Mouse (Mus musculus): ENCODE data around the gene Srgap3. TPM values are rescaled to one million over a fixed set of nuclear protein-coding genes. Genes with fewer than 3 reads are reported as not detected.
"Not testable (repeated sequence)": the region's sequence is repeated elsewhere in the genome, so short reads cannot be mapped to it uniquely, and the experiment has no call there.

The Srgap3 gene
- polyA plus RNA-seq, 1 experiment = 0.71 TPM

GRCm38 (mm10) chr6:112865021-112865531 is 82.0 kb downstream of the Srgap3 start:
- no peak overlapping the region for H3K27ac ChIP-seq (replicated peaks; ENCODE audit: low read depth, low read length)
- H3K4me1 ChIP-seq (ENCODE audit: control insufficient read depth, insufficient read depth, insufficient read length, low read length) = no peaks in the 10 kb centered on the region
- no peak overlapping the region for H3K4me3 ChIP-seq (ENCODE audit: insufficient read depth, low read depth, low read length)

- Histone ChIP-seq H3K27ac (replicated peaks; ENCODE audit: low read depth, low read length) (no peak overlapping the region), H3K4me3 (ENCODE audit: insufficient read depth, low read depth, low read length) (no peak overlapping the region), H3K4me1 (ENCODE audit: control insufficient read depth, insufficient read depth, insufficient read length, low read length) (no peaks in the 10 kb centered on the region)
Measured at GRCm38 (mm10) chr6:112862465-112862864, 84.6 kb downstream of the Srgap3 start.

- Histone ChIP-seq H3K4me1 (ENCODE audit: control insufficient read depth, insufficient read depth, insufficient read length, low read length) (no peaks in the 10 kb centered on the region), H3K27ac (replicated peaks; ENCODE audit: low read depth, low read length) (no peak overlapping the region), H3K4me3 (ENCODE audit: insufficient read depth, low read depth, low read length) (no peak overlapping the region)
Measured at GRCm38 (mm10) chr6:112861351-112862297, 85.4 kb downstream of the Srgap3 start.

GRCm38 (mm10) chr6:112860290-112860689 is 86.8 kb downstream of the Srgap3 start:
- not testable (repeated sequence) for H3K4me1 ChIP-seq (ENCODE audit: control insufficient read depth, insufficient read depth, insufficient read length, low read length); H3K27ac ChIP-seq (replicated peaks; ENCODE audit: low read depth, low read length); H3K4me3 ChIP-seq (ENCODE audit: insufficient read depth, low read depth, low read length)

GRCm38 (mm10) chr6:112857057-112857456 is 90.0 kb downstream of the Srgap3 start:
- H3K27ac ChIP-seq (replicated peaks; ENCODE audit: low read depth, low read length) = no peak overlapping the region
- no peaks in the 10 kb centered on the region for H3K4me1 ChIP-seq (ENCODE audit: control insufficient read depth, insufficient read depth, insufficient read length, low read length)
- no peak overlapping the region for H3K4me3 ChIP-seq (ENCODE audit: insufficient read depth, low read depth, low read length)

GRCm38 (mm10) chr6:112855183-112855582 is 91.9 kb downstream of the Srgap3 start:
- Histone ChIP-seq H3K4me3 (ENCODE audit: insufficient read depth, low read depth, low read length) (no peak overlapping the region), H3K4me1 (ENCODE audit: control insufficient read depth, insufficient read depth, insufficient read length, low read length) (no peaks in the 10 kb centered on the region), H3K27ac (replicated peaks; ENCODE audit: low read depth, low read length) (no peak overlapping the region)

GRCm38 (mm10) chr6:112852261-112853235 is 94.5 kb downstream of the Srgap3 start:
- H3K4me1 ChIP-seq (ENCODE audit: control insufficient read depth, insufficient read depth, insufficient read length, low read length) = no peaks in the 10 kb centered on the region
- no peak overlapping the region for H3K27ac ChIP-seq (replicated peaks; ENCODE audit: low read depth, low read length)
- no peak overlapping the region for H3K4me3 ChIP-seq (ENCODE audit: insufficient read depth, low read depth, low read length)

GRCm38 (mm10) chr6:112850745-112851144 is 96.3 kb downstream of the Srgap3 start:
- H3K4me3 ChIP-seq (ENCODE audit: insufficient read depth, low read depth, low read length) = no peak overlapping the region
- no peak overlapping the region for H3K27ac ChIP-seq (replicated peaks; ENCODE audit: low read depth, low read length)
- no peaks in the 10 kb centered on the region for H3K4me1 ChIP-seq (ENCODE audit: control insufficient read depth, insufficient read depth, insufficient read length, low read length)

- Histone ChIP-seq H3K4me3 (ENCODE audit: insufficient read depth, low read depth, low read length) (no peak overlapping the region), H3K4me1 (ENCODE audit: control insufficient read depth, insufficient read depth, insufficient read length, low read length) (no peaks in the 10 kb centered on the region)
Measured at GRCm38 (mm10) chr6:112848629-112849180, 98.4 kb downstream of the Srgap3 start.

GRCm38 (mm10) chr6:112846863-112847262 is 100.2 kb downstream of the Srgap3 start:
- Histone ChIP-seq H3K4me1 (ENCODE audit: control insufficient read depth, insufficient read depth, insufficient read length, low read length) (no peaks in the 10 kb centered on the region), H3K4me3 (ENCODE audit: insufficient read depth, low read depth, low read length) (no peak overlapping the region), H3K27ac (replicated peaks; ENCODE audit: low read depth, low read length) (no peak overlapping the region)

More at GRCm38 (mm10) chr6:112848629-112849180, 98.4 kb downstream of the Srgap3 start:
- no peak overlapping the region for H3K27ac ChIP-seq (replicated peaks; ENCODE audit: low read depth, low read length)

GRCm38 (mm10) chr6:112842426-112842825 is 104.6 kb downstream of the Srgap3 start:
- no peaks in the 10 kb centered on the region for H3K4me1 ChIP-seq (ENCODE audit: control insufficient read depth, insufficient read depth, insufficient read length, low read length)
- no peak overlapping the region for H3K4me3 ChIP-seq (ENCODE audit: insufficient read depth, low read depth, low read length)
- no peak overlapping the region for H3K27ac ChIP-seq (replicated peaks; ENCODE audit: low read depth, low read length)

- H3K4me1 ChIP-seq (ENCODE audit: control insufficient read depth, insufficient read depth, insufficient read length, low read length) = no peaks in the 10 kb centered on the region
- H3K4me3 ChIP-seq (ENCODE audit: insufficient read depth, low read depth, low read length) = no peak overlapping the region
- no peak overlapping the region for H3K27ac ChIP-seq (replicated peaks; ENCODE audit: low read depth, low read length)
Measured at GRCm38 (mm10) chr6:112840400-112840799, 106.7 kb downstream of the Srgap3 start.

GRCm38 (mm10) chr6:112839391-112839790 is 107.7 kb downstream of the Srgap3 start:
- Histone ChIP-seq H3K4me1 (ENCODE audit: control insufficient read depth, insufficient read depth, insufficient read length, low read length) (no peaks in the 10 kb centered on the region), H3K27ac (replicated peaks; ENCODE audit: low read depth, low read length) (no peak overlapping the region), H3K4me3 (ENCODE audit: insufficient read depth, low read depth, low read length) (no peak overlapping the region)

- Histone ChIP-seq H3K4me1 (ENCODE audit: control insufficient read depth, insufficient read depth, insufficient read length, low read length) (no peaks in the 10 kb centered on the region), H3K4me3 (ENCODE audit: insufficient read depth, low read depth, low read length) (no peak overlapping the region), H3K27ac (replicated peaks; ENCODE audit: low read depth, low read length) (no peak overlapping the region)
Measured at GRCm38 (mm10) chr6:112838879-112839278, 108.2 kb downstream of the Srgap3 start.

- Histone ChIP-seq H3K4me1 (ENCODE audit: control insufficient read depth, insufficient read depth, insufficient read length, low read length) (no peaks in the 10 kb centered on the region), H3K4me3 (ENCODE audit: insufficient read depth, low read depth, low read length) (no peak overlapping the region), H3K27ac (replicated peaks; ENCODE audit: low read depth, low read length) (no peak overlapping the region)
Measured at GRCm38 (mm10) chr6:112836712-112837111, 110.4 kb downstream of the Srgap3 start.
